Mouse (Mus musculus): ENCODE data around the gene Cwc25. TPM values are rescaled to one million over a fixed set of nuclear protein-coding genes. Genes with fewer than 3 reads are reported as not detected.
A peak's percentile ranks its signal among the peaks of the same experiment; 100 is the strongest.

The Cwc25 gene
- polyA plus RNA-seq, 1 experiment, result 8.7 TPM

- Histone ChIP-seq H3K4me3 (ENCODE audit: insufficient read depth, poor library complexity, severe bottlenecking) (peak within 1 kb of the TSS; percentile 100), H3K36me3 (ENCODE audit: control insufficient read depth, insufficient read depth) (peaks cover 47% of the 10 kb centered on the region), H3K27me3 (ENCODE audit: control insufficient read depth, insufficient read depth, insufficient read length) (no peaks in the 10 kb centered on the region), H3K79me2 (ENCODE audit: control insufficient read depth, insufficient read depth) (peaks cover 46% of the 10 kb centered on the region), H3ac (ENCODE audit: control insufficient read depth, insufficient read length, low read depth) (peak within 1 kb of the TSS; percentile 98), H3K79me3 (ENCODE audit: low read depth) (peaks cover 38% of the 10 kb centered on the region)
- TF ChIP-seq MYOD1 (IDR thresholded peaks at IDR 0.05; ENCODE audit: control insufficient read depth, insufficient read length, low read depth), result no peak
- peak; percentile 99 for TF ChIP-seq USF1 (IDR thresholded peaks at IDR 0.05; ENCODE audit: low read depth)
- peak; percentile 76 for TF ChIP-seq MAX (IDR thresholded peaks at IDR 0.05)
- no peak for TF ChIP-seq CTCF (IDR thresholded peaks at IDR 0.05; ENCODE audit: control insufficient read depth, insufficient read depth, insufficient read length)
- TF ChIP-seq MYOG (IDR thresholded peaks at IDR 0.05; ENCODE audit: control insufficient read depth, extremely low read depth, insufficient read length), result no peak
Observed at GRCm38 (mm10) chr11:97781832-97782563, 15.6 kb upstream of the Cwc25 start, which contains the start of gene Rpl23. Gene Rpl23 (minus strand): TSS chr11:97782437.

DNA sequence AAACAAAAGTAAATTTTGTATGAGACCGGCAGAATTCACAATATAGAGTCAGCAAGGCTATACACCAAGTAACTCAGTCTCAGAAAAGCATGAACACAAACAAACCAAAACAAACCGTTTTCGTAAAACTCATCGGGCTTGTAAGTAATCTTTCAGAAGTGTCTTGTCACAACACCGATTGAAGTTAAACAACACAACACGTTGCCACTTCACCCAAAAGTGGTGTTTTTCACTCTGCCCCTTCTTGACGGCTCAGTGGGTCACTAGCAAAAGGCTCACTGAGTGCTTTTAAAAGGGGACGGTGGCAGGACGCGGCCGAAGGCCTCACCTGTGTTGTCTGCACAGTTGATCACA lies 15.1 kb upstream of the Cwc25 start:
- H3ac ChIP-seq (ENCODE audit: control insufficient read depth, insufficient read length, low read depth), result peak overlapping the region; percentile 98
- TF ChIP-seq MYOD1 (IDR thresholded peaks at IDR 0.05; ENCODE audit: control insufficient read depth, insufficient read length, low read depth), result no peak
- no peak for TF ChIP-seq FOSL1 (IDR thresholded peaks at IDR 0.05; ENCODE audit: insufficient read depth, low read length, poor library complexity, severe bottlenecking)
- no peak for TF ChIP-seq MAX (IDR thresholded peaks at IDR 0.05)
- no peak for TF ChIP-seq USF1 (IDR thresholded peaks at IDR 0.05; ENCODE audit: low read depth)
- peaks cover 52% of the 10 kb centered on the region for H3K36me3 ChIP-seq (ENCODE audit: control insufficient read depth, insufficient read depth)
- H3K27me3 ChIP-seq (ENCODE audit: control insufficient read depth, insufficient read depth, insufficient read length), result no peaks in the 10 kb centered on the region
- peaks cover 46% of the 10 kb centered on the region for H3K79me2 ChIP-seq (ENCODE audit: control insufficient read depth, insufficient read depth)
- peaks cover 38% of the 10 kb centered on the region for H3K79me3 ChIP-seq (ENCODE audit: low read depth)
- peak overlapping the region; percentile 100 for H3K4me3 ChIP-seq (ENCODE audit: insufficient read depth, poor library complexity, severe bottlenecking)

GRCm38 (mm10) chr11:97779968-97780701 lies 13.8 kb upstream of the Cwc25 start:
- Histone ChIP-seq H3K36me3 (ENCODE audit: control insufficient read depth, insufficient read depth) (peaks cover 65% of the 10 kb centered on the region), H3K27me3 (ENCODE audit: control insufficient read depth, insufficient read depth, insufficient read length) (no peaks in the 10 kb centered on the region), H3K79me3 (ENCODE audit: low read depth) (peaks cover 38% of the 10 kb centered on the region), H3K4me3 (ENCODE audit: insufficient read depth, poor library complexity, severe bottlenecking) (peak overlapping the region; percentile 100), H3K79me2 (ENCODE audit: control insufficient read depth, insufficient read depth) (peaks cover 46% of the 10 kb centered on the region), H3ac (ENCODE audit: control insufficient read depth, insufficient read length, low read depth) (peak overlapping the region; percentile 65)
- TF ChIP-seq MYOG (IDR thresholded peaks at IDR 0.05; ENCODE audit: control insufficient read depth, extremely low read depth, insufficient read length), result no peak

DNA sequence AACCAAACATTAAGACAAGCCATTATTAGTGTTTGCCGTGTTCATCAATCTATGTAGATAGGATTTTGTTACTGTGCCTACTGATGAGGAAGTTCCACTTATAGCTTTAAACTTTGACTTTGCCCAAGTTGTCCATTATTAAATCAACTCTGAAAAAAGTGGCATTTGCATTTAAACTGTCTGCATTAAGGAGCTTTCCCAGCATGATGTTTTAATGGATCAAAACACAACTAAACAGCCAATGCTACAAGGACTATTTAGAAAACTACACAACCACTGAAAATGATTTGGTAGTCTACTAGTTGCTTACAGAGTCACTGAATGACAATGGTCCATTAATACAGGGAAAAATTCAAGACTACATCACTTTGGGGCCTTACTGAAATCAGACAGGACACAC lies 12.6 kb upstream of the Cwc25 start:
- Histone ChIP-seq H3ac (ENCODE audit: control insufficient read depth, insufficient read length, low read depth) (no peak overlapping the region), H3K4me3 (ENCODE audit: insufficient read depth, poor library complexity, severe bottlenecking) (no peak overlapping the region), H3K27me3 (ENCODE audit: control insufficient read depth, insufficient read depth, insufficient read length) (no peaks in the 10 kb centered on the region), H3K36me3 (ENCODE audit: control insufficient read depth, insufficient read depth) (peaks cover 69% of the 10 kb centered on the region), H3K79me3 (ENCODE audit: low read depth) (peaks cover 38% of the 10 kb centered on the region), H3K79me2 (ENCODE audit: control insufficient read depth, insufficient read depth) (peaks cover 46% of the 10 kb centered on the region)
- TF ChIP-seq MAX (IDR thresholded peaks at IDR 0.05) (no peak), CTCF (IDR thresholded peaks at IDR 0.05; ENCODE audit: control insufficient read depth, insufficient read depth, insufficient read length) (no peak), USF1 (IDR thresholded peaks at IDR 0.05; ENCODE audit: low read depth) (no peak), CEBPB (IDR thresholded peaks at IDR 0.05; ENCODE audit: low read depth) (no peak), MYOD1 (IDR thresholded peaks at IDR 0.05; ENCODE audit: control insufficient read depth, insufficient read length, low read depth) (no peak), FOSL1 (IDR thresholded peaks at IDR 0.05; ENCODE audit: insufficient read depth, low read length, poor library complexity, severe bottlenecking) (no peak), MYOG (IDR thresholded peaks at IDR 0.05; ENCODE audit: control insufficient read depth, extremely low read depth, insufficient read length) (no peak)

GRCm38 (mm10) chr11:97777129-97777529 lies 10.8 kb upstream of the Cwc25 start:
- H3K36me3 ChIP-seq (ENCODE audit: control insufficient read depth, insufficient read depth), result peaks cover 69% of the 10 kb centered on the region
- TF ChIP-seq CEBPB (IDR thresholded peaks at IDR 0.05; ENCODE audit: low read depth) (no peak), USF1 (IDR thresholded peaks at IDR 0.05; ENCODE audit: low read depth) (peak; percentile 2), MYOG (IDR thresholded peaks at IDR 0.05; ENCODE audit: control insufficient read depth, extremely low read depth, insufficient read length) (no peak), CTCF (IDR thresholded peaks at IDR 0.05; ENCODE audit: control insufficient read depth, insufficient read depth, insufficient read length) (no peak), FOSL1 (IDR thresholded peaks at IDR 0.05; ENCODE audit: insufficient read depth, low read length, poor library complexity, severe bottlenecking) (no peak), MAX (IDR thresholded peaks at IDR 0.05) (peak; percentile 71), MYOD1 (IDR thresholded peaks at IDR 0.05; ENCODE audit: control insufficient read depth, insufficient read length, low read depth) (no peak)
- peaks cover 45% of the 10 kb centered on the region for H3K79me2 ChIP-seq (ENCODE audit: control insufficient read depth, insufficient read depth)
- H3K79me3 ChIP-seq (ENCODE audit: low read depth), result peaks cover 38% of the 10 kb centered on the region
- H3K27me3 ChIP-seq (ENCODE audit: control insufficient read depth, insufficient read depth, insufficient read length), result no peaks in the 10 kb centered on the region
- H3ac ChIP-seq (ENCODE audit: control insufficient read depth, insufficient read length, low read depth), result no peak overlapping the region
- no peak overlapping the region for H3K4me3 ChIP-seq (ENCODE audit: insufficient read depth, poor library complexity, severe bottlenecking)

All from C2C12 (cell line).